Mouse (Mus musculus) gastrocnemius, postnatal 4 days (tissue): ENCODE data around the gene Slc1a7. TPM values are rescaled to one million over a fixed set of nuclear protein-coding genes. Genes with fewer than 3 reads are reported as not detected.
A peak's percentile ranks its signal among the peaks of the same experiment; 100 is the strongest.

ENCODE experiments used
- DNase-seq, 2 experiments: peaks; one replicate each; pipeline ENCODE4 v3.0.0; 2021 to 2022; ENCODE audit warnings: low spot score in 2 of 2, mixed read lengths in 2 of 2
- long read RNA-seq, 2 experiments: library from polyadenylated mRNA; stranded (forward); transcript quantifications; one replicate each; pipeline ENCODE4 v2.0.0; 2021
- total RNA-seq, 2 experiments: library from RNA; stranded (reverse); gene quantifications; 2 replicates each; pipeline ENCODE4 v1.2.3; 2021

Slc1a7 gene
- total RNA-seq = not detected
- long read RNA-seq, experiment 1 = 0 reads
- long read RNA-seq, experiment 2, partial matches to known transcripts = 0 of 1 reads
- long read RNA-seq, experiment 2, other reads (novel, unspliced or antisense) = 1 of 1 reads

DNA sequence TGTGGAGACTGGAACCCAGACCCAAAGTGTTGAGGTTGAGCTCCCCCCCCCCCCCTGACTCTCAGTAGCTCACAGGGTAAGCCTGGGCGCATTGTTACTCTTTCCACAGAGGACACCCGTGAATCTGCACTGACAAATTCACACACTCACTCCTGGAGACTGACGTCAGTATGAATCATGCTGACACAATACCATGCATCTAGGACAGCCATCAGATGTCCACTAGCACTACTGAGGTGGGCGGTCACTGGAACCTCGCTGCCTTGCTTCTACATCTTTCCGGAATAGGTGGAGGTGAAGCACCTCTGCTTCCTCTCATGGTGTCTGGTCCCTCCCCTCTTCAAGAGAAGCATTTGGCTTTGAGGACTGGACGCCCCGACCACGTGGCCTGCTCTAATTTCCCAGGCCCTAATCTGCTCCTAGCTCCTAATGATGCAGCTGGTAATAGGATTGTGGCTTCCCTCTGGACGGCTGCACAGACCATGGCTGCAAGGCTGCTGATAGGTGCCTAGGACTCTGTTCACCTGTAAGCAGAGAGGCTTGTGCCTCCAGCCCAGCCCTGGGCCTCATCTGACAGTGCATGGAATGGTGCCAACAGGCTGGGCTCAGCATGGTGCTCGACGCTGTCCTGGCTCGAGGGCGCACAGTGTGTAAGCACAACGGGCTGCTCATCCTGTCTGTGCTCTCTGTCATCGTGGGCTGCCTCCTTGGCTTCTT, at the start of gene Slc1a7:
Slc1a7 (plus strand) TSS at position 367 of the 717 bp plus-strand sequence.
- DNase-seq = no peak

DNA sequence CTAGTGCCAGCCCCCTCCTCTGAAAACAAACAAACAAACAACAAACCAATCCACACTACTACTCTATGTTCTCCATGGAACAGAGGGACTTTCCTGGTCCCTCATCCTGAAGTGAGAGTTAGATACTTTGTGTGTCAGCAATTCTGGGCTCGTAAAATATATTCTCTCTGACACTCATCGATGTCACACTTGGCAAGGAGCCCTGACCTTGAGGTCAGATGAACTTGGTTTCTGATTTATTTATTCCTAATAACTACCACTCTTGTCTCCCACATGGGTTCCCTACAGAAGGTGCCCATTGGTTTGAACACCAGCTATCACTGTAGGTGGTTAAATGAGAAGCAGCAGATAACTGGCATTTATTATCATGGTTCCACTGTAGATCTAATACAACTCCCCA, 47.8 kb upstream of the Slc1a7 start:
- DNase-seq = no peak

DNA sequence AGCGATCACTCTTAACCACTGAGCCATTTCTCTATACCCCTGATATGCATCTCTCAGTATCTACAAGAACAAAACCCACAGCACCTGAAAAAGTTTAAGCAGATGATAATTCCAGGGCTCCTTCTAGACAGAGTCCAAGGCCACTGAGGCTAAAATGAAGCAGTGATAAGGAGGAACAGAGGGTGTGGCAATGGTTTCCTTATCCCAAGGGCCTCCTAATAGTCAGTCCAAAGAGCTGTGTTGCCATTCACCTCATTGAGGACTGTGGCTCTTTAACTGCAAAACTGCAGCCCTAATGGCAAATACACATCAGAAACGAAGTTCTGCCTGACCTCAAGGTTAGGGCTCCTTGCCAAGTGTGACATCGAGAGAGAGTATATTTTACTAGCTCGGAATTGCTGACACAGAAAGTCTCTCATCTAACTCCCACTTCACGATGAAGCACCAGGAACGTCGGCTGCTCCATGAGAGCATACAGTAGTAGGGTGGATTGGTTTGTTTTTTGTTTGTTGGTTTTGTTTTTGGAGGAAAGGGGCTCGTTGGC, 46.9 kb upstream of the Slc1a7 start:
- DNase-seq = no peak

DNA sequence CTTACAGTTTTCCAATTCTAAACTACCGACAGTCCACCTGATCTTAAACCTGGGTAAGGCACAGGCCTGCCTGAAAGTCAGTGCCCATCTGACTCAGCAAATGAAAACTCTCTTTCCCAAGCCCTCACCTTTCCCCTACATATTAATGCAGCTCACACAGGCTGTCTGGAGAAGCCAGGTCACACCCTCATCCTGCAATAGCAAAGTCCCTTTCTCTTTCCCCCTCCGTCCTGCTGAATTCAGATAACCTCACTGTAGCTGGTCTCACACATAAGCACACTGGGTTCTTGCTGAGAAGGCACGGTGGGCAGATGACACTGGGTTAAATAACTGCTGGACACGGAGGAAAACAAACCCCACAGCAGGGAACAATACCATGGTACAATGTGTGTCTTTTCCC, 46.2 kb upstream of the Slc1a7 start:
- DNase-seq = no peak

DNA sequence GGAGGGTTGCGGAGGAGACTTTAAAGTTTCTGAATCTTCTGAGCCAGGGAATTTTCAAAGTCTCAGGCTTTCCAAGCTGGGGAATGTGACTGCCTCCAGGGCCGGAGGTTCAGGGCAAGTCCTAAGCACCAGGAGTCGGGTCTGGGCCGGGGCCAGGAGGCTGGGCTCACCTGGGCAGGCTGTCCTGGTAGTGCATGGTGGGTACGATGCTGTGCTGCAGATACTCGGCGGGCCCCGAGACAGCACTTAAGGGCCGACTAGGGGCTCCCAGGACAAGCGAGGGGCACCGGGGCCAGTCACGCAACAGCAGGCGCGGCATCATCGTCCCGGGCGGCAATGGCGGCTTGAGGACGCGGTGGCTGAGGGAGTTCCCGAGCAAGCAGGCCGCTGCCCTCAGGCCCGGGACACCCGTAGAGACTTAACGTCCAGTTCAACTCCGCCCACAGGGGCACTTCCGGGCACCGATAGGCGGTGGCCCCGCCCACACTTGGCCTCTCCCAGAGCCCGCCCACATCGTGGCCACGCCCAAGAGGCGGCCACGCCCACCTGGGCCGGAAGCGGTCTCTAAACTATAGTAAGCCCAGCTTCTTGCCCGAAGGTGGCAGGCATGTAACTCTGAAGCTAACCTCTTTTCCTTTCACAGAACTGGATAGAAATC, 44.9 kb upstream of the Slc1a7 start, which contains the start of gene Cpt2:
Cpt2 (minus strand) TSS at position 466 of the 658 bp plus-strand sequence.
- peak; percentile 88 to 95 for DNase-seq

DNA sequence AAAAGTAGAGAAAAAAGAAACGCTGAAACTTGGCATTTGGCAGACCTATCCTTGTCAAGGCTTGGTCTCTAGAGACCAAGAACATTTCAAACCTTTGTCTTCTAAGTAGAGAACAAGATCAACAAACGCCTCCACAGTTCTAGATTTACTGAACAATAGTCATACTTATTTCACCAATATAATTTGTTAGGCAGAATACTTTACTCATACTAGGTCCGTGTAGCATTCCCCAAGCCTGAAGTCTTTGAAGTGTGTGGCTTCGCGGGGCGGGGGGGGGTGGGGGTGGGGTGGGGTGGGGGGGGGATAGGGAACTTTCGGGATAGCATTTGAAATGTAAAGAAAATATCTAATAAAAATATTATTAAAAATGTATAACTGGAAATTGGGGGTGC, 44.3 kb upstream of the Slc1a7 start:
- DNase-seq = no peak

DNA sequence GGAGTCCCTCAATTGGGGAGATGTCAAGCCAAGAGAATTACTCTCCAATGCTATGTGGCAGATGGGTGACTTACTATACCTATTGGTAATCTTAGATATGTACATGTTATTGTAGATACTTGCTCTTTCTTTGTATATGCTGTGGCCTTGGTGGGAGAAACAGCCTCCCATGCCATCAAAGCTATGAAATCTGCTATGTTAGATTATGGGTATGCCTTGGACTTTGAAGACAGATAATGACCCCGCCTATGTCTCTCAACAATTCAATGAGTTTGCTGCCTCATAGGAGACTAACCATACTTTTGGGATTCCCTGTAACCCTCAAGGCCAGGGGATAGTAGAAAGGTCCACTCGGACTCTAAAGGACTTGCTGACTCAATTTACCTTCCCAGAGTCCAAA, 39.9 kb upstream of the Slc1a7 start:
- DNase-seq = no peak

DNA sequence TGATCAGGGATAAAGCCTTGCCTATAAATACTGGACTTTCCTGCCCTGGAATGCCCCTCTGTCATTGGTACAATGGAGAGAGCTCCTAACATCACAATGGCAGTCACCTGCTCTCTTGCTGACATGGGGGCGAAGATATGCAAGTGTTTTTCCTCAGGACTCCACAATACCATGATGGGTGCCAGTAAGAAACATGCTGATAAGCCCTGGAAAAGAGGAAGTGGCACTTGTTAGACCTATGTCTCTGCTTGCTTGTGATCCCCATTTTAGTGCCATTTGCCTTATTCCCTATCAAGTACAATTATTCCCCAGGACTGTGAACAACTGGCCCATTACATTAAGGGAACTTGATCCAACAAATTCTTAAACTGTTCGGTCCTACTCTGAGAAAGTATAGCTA, 39.4 kb upstream of the Slc1a7 start:
- DNase-seq = no peak

DNA sequence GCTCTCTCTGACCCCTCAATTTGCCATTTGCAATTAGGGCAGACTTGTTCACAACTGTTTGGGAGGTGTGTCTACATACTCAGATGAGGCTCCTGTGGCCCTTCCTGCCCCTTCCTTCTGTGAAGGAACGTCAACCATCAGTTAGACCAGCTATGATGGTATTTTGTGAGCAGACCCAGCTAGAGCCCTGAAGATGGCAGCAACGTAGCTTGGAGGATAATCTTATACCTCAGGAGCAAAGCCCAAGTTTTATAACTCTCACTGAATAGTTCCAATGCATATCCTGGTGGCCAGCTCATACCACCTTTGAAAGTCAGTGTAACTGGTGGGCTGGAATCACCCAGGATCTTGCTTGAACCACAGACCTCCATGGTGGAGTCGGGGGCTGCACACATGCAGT, 36.7 kb upstream of the Slc1a7 start:
- DNase-seq = no peak

DNA sequence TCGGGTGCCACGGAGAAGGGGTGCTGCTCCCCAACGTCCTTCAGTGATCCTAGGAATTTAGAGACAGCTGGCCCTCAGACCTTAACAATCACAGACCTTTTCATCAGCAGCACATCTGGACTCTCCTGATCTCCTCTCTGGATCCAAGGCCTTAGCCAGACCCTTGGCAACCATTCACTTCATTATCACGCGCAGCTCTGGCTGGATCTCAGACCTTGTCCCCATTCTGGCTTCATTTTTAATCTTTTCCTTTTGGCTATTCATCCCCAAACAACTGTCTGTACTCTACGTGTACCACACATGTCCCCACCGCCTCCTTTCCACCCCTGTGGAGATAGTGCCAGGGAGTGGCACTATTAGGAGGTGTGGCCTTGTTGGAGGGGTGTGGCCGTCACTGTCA, 34.9 kb upstream of the Slc1a7 start:
- no peak for DNase-seq

DNA sequence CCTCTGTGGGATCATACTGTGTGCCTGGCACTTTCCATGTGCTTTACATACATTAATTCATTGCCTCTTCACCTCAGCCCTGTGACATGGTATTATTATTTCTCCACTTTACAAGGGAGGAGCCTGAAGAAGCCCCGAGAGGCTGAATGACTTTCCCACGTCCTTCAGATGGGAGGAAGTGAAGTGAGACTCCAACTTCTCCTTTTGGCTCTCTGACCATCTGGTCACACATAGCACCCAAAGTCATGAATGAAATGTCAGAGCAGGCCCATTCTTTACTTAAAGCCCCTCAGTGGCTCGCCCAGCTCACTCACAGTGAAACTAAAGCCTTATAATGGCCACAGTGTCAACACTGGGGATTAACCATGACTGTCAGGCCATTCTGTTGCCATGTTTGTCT, 32.9 kb upstream of the Slc1a7 start:
- no peak for DNase-seq

DNA sequence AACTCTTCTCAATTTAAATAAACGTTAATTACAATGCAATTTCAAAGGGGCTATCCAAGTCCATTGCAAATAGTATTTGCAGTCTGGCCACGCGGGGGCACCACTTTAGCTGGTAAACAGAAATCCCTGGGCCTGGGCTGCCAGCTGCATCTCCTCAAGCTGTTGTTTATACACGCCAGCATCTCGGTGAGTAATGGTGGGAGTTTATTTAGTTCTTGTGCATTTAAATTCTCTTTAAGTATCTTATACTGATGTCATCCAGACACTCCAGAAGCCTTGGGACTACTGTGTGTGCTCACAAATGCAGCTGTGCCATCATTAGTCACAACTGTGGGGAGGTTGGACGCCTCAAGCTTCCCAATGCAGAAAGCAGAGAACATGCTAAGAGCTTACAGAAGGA, 30.8 kb upstream of the Slc1a7 start:
- DNase-seq = peak; percentile 58 to 77

DNA sequence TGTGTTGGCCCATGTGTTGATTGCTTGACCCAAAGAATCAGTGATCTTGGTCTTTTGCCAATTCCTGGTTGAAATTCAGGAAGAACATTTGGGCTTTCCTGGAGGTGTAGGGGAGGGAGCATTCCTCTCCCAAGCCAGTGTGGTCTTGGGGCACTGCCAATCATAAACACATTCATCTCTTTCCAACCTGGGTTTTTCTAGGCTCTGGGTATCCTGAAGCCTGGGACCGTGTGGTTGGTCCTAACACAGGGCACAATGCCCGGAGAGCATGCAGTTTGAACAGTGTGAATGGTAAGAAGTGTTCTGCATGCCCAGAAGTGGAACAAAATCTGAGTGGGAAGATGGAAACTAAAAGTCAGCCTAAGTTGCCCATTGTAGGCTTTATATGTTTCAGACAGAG, 30.0 kb upstream of the Slc1a7 start:
- DNase-seq = no peak

DNA sequence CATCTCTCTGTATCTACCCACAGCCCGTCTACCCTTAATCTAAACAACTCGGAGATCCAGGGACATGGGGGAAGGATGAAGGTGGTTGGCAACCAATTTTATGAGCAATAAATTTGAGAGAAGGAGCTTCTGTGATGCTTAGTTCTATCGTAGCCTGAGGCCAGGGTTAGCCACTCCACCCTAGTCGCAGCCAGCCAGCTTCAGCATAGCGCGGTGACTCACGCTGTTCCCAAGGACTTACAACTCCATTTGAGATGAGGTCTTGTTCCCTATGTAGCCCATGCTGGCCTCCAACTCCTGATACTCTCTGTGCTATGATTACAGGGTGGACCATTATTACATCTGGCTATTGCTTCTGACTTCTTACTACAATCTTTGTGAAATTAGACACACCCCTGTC, 25.4 kb upstream of the Slc1a7 start:
- no peak for DNase-seq

DNA sequence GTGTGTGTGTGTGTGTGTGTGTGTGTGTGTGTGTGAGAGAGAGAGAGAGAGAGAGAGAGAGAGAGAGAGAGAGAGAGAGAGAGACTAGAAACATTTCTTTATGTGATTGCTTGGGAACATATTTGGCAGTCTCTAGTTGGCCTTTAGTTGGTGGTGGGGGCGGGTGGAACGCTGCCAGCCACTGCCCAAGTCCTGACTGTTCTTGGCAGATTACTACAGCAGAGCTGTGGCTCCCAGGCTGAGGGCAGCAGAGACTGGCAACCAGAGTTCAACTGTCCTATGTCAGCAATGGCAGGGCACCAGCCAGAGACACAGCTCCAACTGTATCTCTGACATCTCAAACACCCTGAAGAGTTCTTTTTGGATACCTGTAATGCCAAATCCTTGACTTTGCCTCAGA, 24.0 kb upstream of the Slc1a7 start:
- no peak for DNase-seq

DNA sequence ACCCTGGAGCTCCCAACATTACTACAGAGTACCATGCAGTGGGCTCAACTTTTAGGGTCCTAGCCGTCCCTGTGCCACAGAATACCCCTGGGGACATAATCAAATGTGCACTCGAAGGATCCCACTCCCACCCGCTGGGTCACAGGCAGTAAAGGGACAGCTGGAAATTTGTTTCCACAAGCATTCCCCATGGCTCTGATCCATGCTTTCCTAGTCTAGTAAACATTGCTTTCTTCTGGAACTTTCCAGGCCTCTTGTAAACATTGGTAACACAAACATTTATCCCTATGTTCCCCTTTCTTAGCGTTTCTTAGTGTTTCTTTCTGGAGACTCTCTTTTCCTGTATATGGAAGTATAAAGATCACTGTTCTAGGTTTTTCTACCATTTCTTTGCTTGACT, 18.2 kb upstream of the Slc1a7 start:
- no peak for DNase-seq

DNA sequence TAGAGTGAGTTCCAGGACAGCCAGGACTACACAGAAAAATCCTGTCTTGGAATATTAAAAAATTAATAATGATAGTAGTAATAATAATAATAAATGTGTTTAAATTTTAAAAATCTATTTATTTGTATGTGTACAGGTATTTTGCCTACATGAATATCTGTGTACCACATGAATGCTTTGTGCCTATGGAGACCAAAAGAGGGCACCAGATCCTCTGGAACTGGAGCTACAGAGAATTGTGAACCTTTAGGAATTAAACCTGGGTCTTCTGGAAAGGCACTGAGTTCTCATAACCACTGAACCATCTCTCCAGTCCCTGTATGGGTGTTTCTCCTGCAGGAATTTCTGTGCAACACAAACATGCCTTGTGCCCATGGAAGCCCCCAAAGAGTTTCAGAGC, 15.3 kb upstream of the Slc1a7 start:
- DNase-seq = no peak

DNA sequence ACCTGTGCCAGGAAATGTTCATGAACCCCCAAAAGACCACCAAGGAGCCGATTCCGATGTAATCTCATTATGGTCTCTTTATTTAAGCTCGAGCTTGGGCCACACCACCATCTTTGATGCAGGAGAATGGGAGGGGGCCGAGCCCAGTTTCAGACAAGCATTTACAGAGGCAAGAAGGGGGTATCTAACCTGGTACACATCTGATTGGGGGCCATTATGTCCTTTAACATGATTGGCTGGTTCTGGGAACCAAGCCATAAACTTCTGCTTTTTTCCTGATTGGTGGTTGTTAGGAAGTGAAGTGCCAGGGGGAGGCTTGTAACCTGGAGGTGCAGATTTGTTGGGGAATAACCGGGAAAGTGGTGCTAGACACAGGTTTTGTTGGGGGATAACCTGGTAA, 12.4 kb upstream of the Slc1a7 start:
- DNase-seq = no peak

DNA sequence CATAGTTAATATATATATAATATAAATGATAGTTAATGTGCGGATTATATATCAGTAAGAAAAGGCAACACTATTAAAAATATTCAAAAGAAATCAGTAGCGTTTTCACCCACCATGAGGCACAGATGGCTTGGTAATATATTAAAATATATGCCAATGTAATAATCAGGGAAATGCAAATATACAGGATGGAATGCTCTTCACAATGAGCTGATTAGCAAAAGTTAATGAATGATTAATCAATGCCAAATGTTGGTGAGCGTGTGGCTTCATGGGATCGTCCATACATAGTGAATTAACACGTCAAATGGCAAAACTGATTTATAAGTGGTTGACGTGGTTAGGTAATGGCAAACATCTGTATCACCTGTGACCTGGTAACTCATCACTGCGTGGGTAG, 9.6 kb upstream of the Slc1a7 start:
- DNase-seq = no peak

DNA sequence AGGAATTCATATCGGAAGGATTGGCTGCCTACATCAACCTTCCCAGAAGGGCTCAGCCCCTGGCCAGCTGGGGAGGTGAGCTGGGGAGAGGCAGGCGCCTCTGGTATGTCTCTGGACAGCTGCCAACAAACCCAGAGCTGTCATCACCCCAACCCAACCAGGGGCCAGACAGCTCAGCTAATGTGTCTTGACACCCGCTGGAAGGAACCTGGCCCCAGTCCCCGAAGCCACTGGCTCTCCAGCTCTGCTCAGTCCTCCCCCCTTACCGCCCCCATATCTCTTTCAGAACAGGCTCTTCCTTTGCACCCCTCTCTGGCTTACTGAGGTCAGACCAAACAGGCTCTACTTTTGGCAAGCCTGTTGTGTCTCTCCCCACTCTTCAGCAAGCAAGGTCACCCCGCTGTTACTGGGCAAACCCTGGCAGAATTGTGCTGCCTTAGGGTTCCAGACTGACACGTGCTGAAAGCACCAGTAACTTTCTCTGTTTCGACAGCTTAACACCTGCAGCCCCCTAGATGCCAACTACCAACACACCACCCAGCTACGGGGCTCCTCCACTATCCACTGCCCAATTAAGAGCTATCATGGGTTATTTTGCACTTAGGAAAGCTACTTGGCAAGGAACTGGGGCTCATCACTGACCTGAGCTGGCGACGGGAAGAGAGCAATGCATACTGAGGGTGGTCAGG, 5.9 kb upstream of the Slc1a7 start:
- DNase-seq = peak in 1 of 2 experiments; percentile 50

DNA sequence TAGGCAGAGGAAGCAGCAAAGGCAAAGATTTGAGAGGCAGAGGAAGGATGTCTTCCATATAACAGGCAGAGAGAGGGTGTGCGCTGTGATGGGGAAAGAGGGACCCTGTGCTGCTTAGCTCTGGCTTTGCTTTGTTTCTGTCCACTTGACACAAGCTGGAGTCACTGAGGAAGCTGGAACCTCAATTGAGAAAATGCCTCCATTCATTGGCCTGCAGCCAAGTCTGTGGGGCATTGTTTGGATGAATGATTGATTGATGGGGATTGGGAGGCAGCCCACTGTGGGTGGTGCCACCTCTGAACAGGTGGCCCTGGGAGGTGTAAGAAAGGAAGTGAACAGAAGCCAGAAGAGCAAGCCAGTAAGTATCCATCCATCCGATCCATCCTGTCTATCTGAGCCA, 5.3 kb upstream of the Slc1a7 start:
- DNase-seq = no peak
